Mouse (Mus musculus) urinary bladder, postnatal 14 days (tissue): Measurements from ENCODE around the gene Syt3.

Source experiments
- DNase-seq: peaks from one replicate; pipeline ENCODE4 v3.0.0; 2021; ENCODE audit warnings: low spot score

The Syt3 gene

GRCm38 (mm10) chr7:44444886-44445527, 61.1 kb downstream of the Syt3 start:
- DNase-seq = no peak

- no peak for DNase-seq
Measured at GRCm38 (mm10) chr7:44445528-44445923, 61.6 kb downstream of the Syt3 start.

GRCm38 (mm10) chr7:44446070-44446855, 62.4 kb downstream of the Syt3 start:
- DNase-seq = no peak
